Mouse (Mus musculus) urinary bladder, postnatal 25 days (tissue): ENCODE measurements around the gene Gng12.
"Not testable (repeated sequence)": the region's sequence is repeated elsewhere in the genome, so short reads cannot be mapped to it uniquely, and the experiment has no call there.

Source experiments
- DNase-seq: peaks from one replicate; pipeline ENCODE4 v3.0.0; 2022; ENCODE audit warnings: low spot score

The Gng12 gene

DNA sequence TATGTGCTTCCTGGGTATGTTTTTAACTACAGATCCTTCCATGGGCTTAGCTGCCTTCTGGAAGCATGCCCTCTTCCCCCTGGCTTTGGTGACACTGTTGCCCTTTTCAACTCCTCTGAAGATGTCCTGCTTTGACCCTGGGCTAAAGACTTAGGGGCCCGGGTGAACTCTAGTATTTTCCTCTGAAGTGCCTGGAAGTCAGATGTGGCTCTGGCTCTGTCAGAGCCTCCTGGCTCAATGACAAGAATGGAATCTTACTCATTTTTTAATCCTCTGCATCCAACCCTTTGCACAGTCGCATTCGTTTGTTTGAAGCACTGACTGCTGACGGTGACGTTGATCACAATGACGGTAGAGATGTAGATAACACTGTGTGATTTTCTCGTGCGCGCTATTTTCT, 96.0 kb downstream of the Gng12 start:
- DNase-seq: no peak

DNA sequence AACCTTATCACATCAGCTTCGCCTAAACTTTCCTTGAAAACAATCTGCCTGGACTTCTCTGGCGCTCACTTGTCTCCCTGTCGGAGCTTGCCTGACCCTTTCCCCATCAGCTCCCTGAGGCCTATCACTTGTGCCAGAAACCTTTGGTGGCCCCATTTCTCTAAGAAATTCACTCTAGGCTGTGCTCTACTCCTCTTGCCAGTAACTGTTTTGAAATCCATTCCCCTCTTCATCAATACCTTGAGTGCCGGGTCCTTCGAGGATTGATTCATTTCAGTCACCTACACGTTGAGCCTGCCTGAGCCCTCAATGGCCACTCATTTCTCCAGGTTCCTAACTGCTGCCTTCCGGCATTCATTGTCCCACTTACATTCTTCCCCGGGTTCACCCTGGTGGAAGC, 96.6 kb downstream of the Gng12 start:
- DNase-seq: no peak

DNA sequence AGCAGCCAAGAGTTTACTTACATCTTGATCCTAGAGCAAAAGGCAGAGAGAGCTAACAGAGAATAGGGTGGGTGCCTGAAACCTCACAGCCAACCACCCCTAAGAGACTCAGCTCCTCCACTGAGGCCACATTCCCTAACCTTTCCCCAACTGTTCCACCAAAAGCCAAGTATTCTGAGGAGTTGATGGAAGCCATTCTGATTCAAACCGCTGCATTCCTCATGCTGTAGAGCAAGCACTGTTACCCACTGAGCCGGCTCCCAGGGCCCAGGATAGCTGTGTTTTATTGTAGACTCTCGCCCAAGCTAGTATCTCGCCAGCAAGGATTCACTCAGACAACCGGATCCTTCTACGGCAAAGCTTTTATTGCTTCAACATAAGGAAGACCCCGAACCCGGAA, 98.8 kb downstream of the Gng12 start:
- DNase-seq: no peak

DNA sequence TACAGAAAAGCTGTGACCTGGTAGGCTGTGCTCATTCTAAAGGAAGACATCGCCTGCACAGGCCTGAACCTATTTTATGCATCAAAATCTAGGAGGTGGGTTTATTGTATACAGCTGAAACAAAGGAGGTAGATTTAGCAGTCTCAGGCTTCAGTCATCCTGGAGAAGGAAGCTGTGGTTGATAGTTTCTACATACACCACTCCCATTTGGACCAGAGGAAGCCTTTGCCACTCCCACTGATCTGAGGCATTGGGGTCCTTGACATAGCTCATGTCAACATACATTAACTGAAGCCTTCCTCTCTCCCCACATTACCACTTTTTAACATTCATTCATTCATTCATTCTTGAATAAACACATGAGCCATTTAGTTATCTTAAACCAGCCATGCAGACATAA, 99.6 kb downstream of the Gng12 start:
- no peak for DNase-seq

DNA sequence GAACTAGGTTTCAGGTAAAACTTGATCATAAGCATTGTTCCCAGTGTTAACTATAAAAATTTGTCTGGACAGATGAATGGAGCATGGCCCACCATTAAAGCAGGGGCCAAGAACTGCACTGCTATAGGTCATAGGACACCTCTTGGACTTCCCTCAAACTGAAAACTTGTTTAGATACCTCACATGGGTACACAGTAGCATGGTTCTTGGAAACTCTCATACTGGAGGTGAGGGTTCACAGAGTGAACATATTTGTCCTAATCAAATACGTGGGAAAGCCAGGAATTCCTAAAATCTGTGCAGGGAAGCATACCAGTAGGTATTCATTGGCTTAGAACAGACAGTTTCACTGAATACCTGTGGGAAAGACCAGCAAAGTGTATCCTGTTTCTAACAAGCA, 100.1 kb downstream of the Gng12 start:
- no peak for DNase-seq

DNA sequence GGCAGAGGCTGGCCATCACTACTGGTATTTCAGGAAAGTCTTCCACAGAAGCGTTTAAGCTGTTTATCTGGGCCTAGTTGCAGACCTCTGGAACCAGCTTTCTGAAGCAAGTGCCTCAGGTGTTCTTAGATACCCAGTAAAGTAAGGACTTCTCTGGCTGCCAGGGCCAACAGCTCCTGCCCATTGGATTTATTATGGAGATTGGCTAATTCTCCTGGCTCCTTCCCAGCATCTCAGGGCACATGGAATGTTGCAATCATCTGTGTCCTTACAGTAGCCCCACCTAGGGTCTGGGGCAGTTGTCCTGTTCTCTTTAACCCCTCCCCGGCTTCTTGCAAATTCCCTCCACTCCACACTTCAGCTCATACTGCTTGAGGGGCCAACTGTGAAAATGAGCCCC, 102.4 kb downstream of the Gng12 start:
- DNase-seq: no peak

DNA sequence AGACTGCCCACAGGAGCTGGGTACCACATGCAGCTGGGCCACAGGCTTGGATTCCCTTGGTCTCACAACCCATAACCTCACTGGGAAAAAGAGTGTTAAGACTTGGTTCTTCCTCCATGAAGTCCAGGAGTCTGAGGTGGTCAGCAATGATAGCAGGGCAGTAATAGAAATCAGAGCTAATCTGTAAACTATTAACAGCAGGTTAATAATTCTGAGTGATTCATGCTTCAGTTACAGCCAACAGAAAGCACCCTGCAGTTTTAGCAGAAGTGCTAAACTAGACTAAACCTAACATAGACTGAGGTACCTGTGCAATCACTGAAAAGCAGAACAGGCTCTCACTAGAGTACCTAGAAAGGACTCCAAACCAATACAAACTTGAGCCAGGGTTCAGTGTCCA, 103.6 kb downstream of the Gng12 start:
- no peak for DNase-seq

DNA sequence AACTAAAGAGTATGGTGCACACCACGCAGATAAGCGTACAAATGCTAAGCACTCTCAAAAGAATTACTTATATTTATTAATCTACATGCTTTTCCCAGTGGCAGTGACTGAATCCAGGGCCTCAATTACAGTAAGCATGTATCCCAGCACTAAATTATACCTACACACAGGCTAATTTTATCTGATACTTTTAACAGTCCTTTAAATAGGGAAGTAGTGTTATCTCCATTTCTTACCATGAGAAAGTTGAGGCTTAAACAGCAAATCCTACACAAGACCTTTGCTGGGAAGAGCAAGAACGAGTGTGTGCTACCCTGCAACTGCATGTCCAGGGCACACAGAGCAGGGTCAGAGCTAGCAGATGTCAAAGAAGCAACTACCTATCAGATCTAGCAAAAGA, 113.7 kb downstream of the Gng12 start:
- DNase-seq: no peak

DNA sequence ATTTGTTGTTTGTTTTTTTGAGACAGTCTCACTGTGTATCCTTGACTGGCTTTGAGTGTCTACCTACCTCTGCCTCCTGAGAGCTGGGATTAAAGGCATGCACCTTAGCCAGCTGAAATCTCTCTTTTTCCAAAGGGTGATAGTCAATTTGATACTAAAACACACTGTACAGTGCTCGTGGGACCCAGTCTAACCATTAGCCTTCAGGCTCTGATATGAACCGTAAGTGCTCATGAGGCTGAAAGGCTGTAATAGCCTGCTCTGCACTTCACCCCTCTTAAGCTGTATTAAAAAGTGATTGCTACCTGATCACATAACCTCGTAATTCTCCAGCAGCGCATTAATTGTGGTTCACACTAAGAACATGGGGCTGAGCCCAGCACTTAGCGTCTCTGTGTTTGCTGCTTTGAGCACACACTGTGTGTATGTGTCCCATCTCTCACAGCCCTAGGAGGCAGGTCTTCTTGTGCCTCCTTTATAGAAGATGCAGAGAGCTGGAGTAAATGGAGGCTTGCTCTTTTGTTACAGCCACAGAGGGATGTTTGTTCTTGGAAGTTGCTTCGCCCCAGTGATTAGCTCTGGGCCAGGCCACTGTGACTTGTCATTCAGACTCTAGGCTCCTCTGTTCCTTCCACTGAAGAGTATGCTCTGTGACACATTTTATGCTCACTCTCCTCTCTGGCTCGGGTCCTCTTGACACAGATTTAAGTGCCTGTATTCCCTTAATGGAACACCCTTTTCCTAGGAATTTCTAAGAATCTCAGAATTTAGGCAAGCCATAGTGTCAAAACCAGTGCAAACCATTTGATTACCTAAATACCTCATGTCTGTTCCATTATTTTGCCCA, 114.4 kb downstream of the Gng12 start:
- DNase-seq: no peak

DNA sequence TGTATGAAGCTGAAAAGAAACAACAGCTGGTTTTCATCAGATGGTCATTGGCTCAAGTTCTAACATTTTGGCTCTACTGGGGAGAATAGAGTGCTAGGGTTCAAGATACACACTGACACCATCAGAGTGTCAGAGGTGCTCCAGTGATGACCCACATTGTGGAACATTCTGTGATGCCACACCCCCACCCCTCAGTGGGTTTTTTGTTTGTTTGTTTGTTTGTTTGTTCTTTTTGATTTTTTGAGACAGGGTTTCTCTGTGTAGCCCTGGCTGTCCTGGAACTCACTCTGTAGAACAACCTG, 115.0 kb downstream of the Gng12 start:
- DNase-seq: no peak

DNA sequence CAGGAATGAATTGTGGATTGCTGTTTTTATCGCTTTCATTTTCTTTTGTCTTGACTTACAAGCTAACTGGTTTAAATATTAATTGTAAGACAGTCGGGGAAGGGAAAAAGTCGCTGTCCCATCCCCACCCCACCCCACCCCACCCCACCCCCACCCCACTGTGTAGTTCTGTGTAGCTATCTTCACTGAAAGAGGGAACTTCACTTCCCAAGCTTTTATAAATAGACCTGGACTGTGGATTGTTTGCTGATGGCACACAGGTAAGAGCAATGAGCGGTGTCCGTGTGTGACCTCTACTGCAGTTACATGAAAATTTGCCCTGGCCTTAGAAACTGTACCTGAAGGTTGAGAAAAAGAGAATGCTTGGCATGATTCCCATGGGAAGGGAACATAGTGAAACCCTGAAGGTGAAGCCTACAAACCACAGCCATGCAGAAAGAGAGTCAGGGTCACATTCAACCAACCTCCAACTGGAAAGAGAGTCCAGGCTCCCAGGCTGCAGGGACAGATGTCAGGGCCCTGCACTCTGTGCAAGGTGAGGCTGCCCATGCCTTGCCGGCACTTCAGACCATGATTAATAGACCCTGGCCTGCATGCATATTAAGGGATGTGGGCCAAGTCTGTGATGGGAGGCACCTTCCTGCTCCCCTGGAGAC, 117.2 kb downstream of the Gng12 start:
- DNase-seq: no peak

DNA sequence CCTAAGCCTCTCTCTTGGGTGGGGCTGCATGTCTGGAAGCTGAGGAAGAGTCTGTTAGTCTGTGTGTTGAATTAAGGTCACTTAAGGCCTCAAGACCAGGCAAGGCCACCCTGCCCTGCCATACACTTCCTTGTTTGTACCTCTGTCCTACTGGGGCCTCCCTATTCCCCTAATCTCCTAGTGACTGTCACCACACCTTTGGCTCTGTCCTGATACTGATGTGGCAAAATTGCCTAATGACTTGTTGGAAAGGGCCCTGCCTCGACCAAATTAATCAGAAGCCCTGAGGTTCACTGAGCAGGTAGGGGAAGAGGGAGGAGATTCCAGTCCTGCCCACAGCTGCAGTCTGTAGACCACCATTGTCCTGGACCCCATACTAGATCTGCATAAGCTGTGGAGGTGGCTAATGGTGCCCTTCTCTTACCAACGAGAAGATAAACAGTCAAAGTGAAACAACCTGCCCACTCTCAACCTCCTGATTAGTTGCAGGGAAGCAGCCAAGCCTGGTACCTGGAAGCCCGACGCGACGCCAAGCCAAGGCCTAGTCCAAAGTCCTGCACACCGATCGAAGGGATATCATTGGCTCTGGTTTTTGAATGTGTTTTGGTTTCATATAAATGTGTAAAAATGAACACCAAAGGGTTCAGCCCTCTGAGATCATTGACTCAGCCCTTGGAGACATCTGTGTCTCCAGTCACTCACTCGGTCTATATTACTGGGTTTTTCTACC, 117.9 kb downstream of the Gng12 start:
- no peak for DNase-seq

DNA sequence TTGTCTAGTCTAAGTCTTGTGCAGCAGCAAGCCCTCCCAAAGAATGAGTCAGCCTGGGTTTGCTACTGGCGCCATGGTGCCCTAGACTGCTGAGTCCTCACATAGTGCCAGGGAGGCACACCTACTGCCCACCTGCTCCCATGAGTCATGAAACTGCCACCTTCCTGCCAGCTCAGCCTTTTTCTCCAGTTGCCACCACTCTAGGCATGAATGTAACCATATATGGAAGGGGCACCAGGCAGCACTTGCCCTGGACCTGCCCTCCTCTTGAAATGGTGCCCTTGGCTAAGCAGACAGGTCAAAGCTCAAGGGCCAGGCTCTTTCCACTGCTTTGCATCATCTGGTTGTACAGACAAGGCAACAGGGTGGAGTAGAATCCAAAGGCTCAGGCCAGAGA, 118.5 kb downstream of the Gng12 start:
- no peak for DNase-seq

DNA sequence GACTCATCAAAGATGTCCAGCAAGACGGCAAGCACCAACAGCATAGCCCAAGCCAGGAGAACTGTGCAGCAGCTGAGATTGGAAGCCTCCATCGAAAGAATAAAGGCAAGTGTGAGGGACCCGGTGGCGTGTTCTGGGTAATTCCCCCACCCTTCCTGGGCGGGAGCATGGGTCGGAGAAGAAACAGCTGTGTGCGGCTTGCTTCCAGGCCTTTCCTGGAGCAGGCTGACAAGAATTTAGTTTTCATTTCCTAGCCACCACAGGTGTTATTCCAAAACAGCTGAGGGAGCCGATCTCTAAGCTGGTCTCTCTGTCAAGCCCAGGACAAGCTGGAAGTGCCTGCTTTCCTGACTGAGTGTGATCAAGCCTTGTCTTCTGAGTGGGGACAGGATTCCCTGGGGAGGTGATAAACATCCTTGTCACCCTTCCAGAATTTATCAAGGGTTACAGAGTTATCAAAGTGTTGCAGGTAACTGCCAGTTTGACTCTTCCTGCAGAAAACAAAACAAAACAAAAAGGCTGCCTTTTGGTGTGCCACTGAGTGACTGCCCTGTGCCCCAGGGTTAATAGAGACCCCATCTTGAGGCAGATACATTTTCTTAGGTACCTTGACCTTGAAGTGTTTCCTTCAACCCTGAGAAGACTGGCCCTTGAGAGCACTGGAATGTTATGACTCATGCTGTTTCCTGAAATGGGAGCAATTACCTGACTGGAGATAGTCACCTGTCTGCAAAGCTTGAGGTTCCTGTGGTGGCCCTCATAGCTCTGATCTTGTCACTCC, 119.7 kb downstream of the Gng12 start:
- no peak for DNase-seq

DNA sequence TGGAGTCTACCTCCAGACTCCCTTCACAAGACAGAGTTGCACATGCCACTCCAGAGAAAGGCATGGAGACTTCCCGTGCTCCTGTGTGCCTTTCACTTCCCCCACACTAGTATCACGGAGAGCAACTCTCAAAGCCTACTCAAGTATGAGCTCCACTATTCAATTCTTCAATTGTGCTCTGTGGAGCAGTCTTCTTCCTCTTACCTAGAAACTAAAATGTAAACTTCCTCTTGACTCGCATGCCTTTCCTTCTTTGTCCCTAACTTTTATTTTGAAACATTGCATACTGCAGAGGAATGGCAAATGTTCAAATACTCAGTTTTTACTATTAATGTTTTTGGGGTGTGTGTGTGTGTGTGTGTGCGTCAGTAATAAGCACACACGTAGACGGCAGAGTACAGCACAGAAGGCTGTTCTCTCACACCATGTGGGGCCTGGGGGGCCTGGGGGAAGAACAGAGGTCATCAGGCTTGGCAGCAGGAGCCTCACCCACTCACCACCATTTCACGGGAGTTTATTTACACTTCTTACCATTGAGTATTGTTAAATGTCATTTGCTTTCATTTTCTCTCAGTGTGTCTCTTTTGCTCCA, 120.4 kb downstream of the Gng12 start:
- DNase-seq: no peak

DNA sequence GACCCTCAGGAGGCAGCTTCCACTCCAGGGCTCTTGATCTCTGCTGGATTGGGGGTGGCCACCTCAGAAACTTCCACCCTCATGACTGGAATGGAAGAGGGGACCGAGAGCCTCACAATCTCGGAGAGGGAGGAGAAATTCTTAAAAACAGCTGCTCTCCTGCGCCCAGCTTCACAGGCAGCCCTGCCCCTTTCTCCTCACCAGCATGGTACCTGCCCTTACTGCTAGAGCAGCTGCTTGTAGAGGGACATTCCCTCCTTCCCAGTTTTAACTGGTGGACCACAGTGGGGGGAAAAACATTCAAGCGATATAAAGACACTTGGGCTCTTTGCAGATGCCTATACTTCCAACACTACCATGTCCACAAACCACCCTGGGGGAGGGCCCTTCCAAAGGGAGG, 122.2 kb downstream of the Gng12 start:
- DNase-seq: no peak

DNA sequence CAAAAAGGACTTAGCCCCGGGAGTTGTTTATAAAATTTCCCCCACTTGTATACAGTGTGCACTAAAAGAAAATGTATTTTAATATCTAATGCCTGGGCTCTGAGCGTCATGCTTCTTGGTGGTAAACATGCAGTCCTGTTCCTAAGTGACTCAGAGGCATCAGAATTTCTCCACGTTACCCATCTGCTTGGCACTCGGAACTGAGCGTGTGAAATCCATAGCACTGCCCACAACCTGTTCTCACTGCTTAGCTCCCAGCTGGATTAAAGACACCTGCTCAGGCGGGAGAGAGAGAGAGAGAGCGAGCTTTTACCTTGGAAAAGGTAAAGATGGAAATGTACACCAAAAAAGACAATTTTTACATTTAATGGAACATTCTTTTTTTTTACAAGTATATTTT, 122.8 kb downstream of the Gng12 start:
- DNase-seq: not testable (repeated sequence)

DNA sequence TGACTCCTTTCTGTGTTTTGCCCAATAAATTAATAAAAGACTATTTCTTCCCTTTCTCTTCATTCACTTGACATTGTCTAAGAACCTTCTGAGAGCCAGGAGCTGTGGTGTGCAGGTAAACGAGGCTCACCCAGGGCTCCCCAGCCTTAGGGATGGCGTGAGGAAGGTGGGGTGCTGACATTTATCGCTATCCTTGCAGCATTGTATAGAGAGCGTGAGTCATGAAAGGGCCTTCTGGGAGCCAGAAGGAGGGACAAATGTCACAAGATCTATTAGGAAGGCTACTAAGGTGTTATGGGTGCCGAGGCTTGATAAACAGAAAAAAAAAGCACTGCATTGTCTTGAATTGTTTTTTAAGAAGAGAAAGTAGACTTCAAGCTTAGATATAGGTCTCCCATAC, 125.1 kb downstream of the Gng12 start:
- no peak for DNase-seq

DNA sequence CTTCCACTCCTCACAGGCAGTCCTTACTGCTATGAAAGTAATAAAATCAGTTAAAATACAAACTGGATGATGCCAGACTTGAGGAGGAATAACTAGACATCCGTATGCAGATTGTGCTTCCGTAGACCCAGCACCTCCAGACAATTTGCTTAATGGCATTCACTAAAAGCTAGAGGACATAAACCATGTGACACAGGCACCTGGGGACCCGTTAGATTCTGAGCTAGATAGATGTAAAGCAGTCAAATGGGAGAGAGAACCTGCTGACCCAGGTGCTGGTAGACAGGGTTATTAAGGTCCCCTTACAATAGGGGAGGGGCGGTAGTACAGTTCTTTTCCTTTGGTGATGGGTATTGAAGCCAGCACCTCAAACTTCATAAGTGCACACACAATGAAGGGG, 127.5 kb downstream of the Gng12 start:
- DNase-seq: no peak

DNA sequence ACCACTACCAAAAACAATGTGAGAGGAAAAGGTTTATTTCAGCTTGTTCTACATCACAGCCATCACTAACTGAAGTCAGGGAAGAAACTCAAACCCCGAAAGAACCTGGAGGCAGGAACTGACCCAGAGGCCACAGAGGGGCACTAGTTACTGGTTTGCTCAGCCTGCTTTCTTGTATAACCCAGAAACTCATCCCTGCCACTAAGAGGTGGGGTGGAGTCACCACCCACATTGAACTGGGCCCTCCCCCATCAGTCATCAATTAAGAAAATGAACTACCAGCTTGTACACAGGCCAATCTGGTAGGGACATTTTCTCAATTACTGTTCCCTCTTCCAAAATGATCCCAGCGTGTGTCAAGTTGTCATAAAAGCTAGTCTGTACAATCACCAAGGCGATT, 130.5 kb downstream of the Gng12 start:
- DNase-seq: no peak

DNA sequence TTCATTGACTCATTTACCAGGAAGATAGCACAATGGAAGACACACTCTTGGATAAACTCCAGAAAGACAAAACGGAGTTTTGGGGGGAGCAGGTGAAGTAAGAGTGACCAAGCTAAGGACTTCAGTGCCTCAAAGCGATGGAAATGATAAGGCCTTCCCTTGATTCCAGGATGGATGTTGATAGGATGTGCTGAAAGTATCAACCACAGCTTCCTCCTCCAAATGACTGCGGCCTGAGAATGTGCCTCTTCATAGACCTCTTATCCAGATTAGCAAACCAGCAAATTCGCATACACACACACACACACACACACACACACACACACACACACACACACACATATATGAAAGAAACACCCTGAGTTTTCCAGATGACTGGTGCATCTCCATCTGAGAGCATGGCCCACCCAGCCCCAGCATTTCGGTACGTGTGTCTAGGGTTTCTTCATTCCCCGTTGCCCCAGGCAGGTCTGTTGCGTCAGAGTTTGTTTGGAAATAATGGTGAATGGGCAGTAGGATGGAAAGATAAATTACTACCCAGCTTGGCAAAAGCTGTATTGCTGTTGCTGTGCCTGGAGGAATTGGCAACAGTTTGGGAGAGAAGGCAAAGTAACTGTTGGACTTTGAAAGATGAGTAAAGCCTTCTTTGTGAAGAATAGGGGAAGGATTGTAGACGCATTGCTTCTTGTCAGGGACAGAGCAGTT, 131.4 kb downstream of the Gng12 start:
- DNase-seq: no peak
